ENCODE assay signal across 28 mouse cellular contexts in the genomic region with DNA sequence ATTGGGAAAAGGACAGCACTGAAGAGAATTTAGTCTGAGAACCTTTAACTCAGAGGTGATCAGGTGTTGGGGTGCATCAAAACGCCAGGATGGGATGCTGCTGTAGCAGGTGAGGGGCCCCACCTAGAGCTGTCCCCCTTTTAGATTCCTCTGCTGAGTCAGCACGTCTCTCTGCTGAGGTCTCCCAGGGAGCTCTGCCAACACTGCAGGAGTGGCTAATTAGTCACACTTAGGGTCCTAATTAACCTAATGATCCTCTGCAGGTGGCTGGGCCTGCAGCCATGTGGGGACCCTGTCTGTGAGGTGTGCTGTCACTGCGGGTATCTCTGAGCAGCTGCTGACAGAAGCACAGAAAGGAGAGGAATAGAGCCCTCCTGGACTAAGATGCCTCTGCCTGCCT. TPM values are rescaled to one million over a fixed set of nuclear protein-coding genes. Genes with fewer than 3 reads are reported as not detected.
DNase-seq lines count a peak whose midpoint lies in the region; ATAC-seq and TF ChIP-seq lines count a peak whose summit lies in the region.
"Had no signal": no experiment of that assay in that cellular context is flagged by ENCODE, and none has a peak within 500 bp of the region (broad histone marks: within the 10 kb centered on the region; RNA-seq: fewer than 3 reads in every experiment).

No protein-coding gene starts in this region.

- TF ChIP-seq POLR2A in CH12.LX (IDR thresholded peaks at IDR 0.05; ENCODE audit: low read depth, low read length) = no peak
- TF ChIP-seq POLR2A in MEL (IDR thresholded peaks at IDR 0.05; ENCODE audit: control insufficient read depth in 1 of 2, insufficient read depth in 1 of 2, low read depth in 1 of 2, low read length in 2 of 2, poor library complexity in 1 of 2) = no peak

- H3K36me3 ChIP-seq in forebrain, embryonic 14.5 days (ENCODE audit: control insufficient read depth, insufficient read depth, low read length) = peaks cover 32% of the 10 kb centered on the region
- H3K36me3 ChIP-seq in forebrain, postnatal 0 days (ENCODE audit: insufficient read depth) = peaks cover 45% of the 10 kb centered on the region
- H3K36me3 ChIP-seq in CH12.LX (replicated peaks in 1 of 2; ENCODE audit: control insufficient read depth in 1 of 2, insufficient read depth in 1 of 2, low read length in 1 of 2) = peaks cover 28 to 89% of the 10 kb centered on the region in 2 experiments
- peaks cover 0 to 2% of the 10 kb centered on the region in 2 experiments; a peak in 2 of 4 replicates for H3K36me3 ChIP-seq in MEL (ENCODE audit: control insufficient read depth in 1 of 2, insufficient read depth in 2 of 2, low read length in 2 of 2)
- H3K36me3 ChIP-seq in intestine, embryonic 15.5 days = peaks cover 23% of the 10 kb centered on the region
- H3K36me3 ChIP-seq: heart, embryonic 15.5 days had no signal

- TF ChIP-seq RAD21 in CH12.LX (IDR thresholded peaks at IDR 0.05; ENCODE audit: low read depth, low read length) (no peak), MEL (IDR thresholded peaks at IDR 0.05; ENCODE audit: low read depth, low read length) (no peak)

- WGBS in forebrain, embryonic 14.5 days = 20% methylated on average over 3 of the region's 3 CpGs
- WGBS in forebrain, postnatal 0 days = 18% methylated on average over 3 of the region's 3 CpGs
- WGBS in intestine, embryonic 15.5 days = 55% methylated on average over 3 of the region's 3 CpGs

- in situ Hi-C loops in CH12.LX (cut with MboI; ENCODE audit: low pct_ligation_motif_present, low pct_unique_long_range_greater_than_20kb, low sequenced_read_pairs) = no loop called here

- H3K9ac ChIP-seq in forebrain, embryonic 14.5 days (ENCODE audit: low read length) = no peak overlapping the region
- H3K9ac ChIP-seq in forebrain, postnatal 0 days = no peak overlapping the region
- no peak overlapping the region for H3K9ac ChIP-seq in CH12.LX (ENCODE audit: insufficient read depth, low read depth)
- no peak overlapping the region for H3K9ac ChIP-seq in MEL (ENCODE audit: control insufficient read depth, low read depth, low read length, poor library complexity, severe bottlenecking)
- no peak overlapping the region for H3K9ac ChIP-seq in intestine, embryonic 15.5 days
- H3K9ac ChIP-seq: embryonic facial prominence, embryonic 12.5 days; embryonic facial prominence, embryonic 15.5 days; forebrain, embryonic 13.5 days; heart, embryonic 12.5 days; heart, embryonic 15.5 days had no signal

- H3K9me3 ChIP-seq in forebrain, embryonic 14.5 days (replicated peaks; ENCODE audit: control insufficient read depth, low read length) = no peaks in the 10 kb centered on the region
- H3K9me3 ChIP-seq in forebrain, postnatal 0 days (ENCODE audit: low read length) = no peaks in the 10 kb centered on the region
- H3K9me3 ChIP-seq in CH12.LX (replicated peaks; ENCODE audit: low read length) (no peaks in the 10 kb centered on the region), MEL (replicated peaks; ENCODE audit: insufficient read depth, low read length) (no peaks in the 10 kb centered on the region)
- no peaks in the 10 kb centered on the region for H3K9me3 ChIP-seq in intestine, embryonic 15.5 days
- H3K9me3 ChIP-seq: embryonic facial prominence, embryonic 12.5 days; embryonic facial prominence, embryonic 15.5 days; forebrain, embryonic 13.5 days; heart, embryonic 12.5 days; heart, embryonic 15.5 days had no signal

- no peak overlapping the region for H3K4me2 ChIP-seq in forebrain, embryonic 14.5 days (ENCODE audit: low read length)
- no peak overlapping the region for H3K4me2 ChIP-seq in forebrain, postnatal 0 days (ENCODE audit: low read depth)
- H3K4me2 ChIP-seq in CH12.LX (ENCODE audit: insufficient read depth, low read depth, poor library complexity, severe bottlenecking) = no peak overlapping the region
- H3K4me2 ChIP-seq in intestine, embryonic 15.5 days (replicated peaks) = no peak overlapping the region
- H3K4me2 ChIP-seq: embryonic facial prominence, embryonic 12.5 days; embryonic facial prominence, embryonic 15.5 days; forebrain, embryonic 13.5 days; heart, embryonic 12.5 days; heart, embryonic 15.5 days had no signal

- H3K27me3 ChIP-seq in forebrain, embryonic 14.5 days (replicated peaks; ENCODE audit: control insufficient read depth, insufficient read depth, low read length) = no peaks in the 10 kb centered on the region
- H3K27me3 ChIP-seq in forebrain, postnatal 0 days (ENCODE audit: insufficient read depth, low read length) = no peaks in the 10 kb centered on the region
- H3K27me3 ChIP-seq in CH12.LX (replicated peaks) (no peaks in the 10 kb centered on the region), MEL (ENCODE audit: control insufficient read depth in 1 of 2, insufficient read depth in 2 of 2, low read length in 2 of 2) (no peaks in the 10 kb centered on the region)
- no peaks in the 10 kb centered on the region for H3K27me3 ChIP-seq in intestine, embryonic 15.5 days (replicated peaks)
- H3K27me3 ChIP-seq: embryonic facial prominence, embryonic 12.5 days; embryonic facial prominence, embryonic 15.5 days; forebrain, embryonic 13.5 days; heart, embryonic 12.5 days; heart, embryonic 15.5 days; Patski had no signal

- intact Hi-C loops in left cerebral cortex, postnatal 4 days (cut with DNase I) = no loop called here
- intact Hi-C loops in left cerebral cortex, postnatal 36 days (cut with DNase I) = no loop called here

- no peak for ATAC-seq in forebrain, embryonic 14.5 days
- no peak for ATAC-seq in forebrain, postnatal 0 days
- ATAC-seq in intestine, embryonic 15.5 days = no peak
- ATAC-seq: forebrain, embryonic 13.5 days; hindbrain, postnatal 0 days; inflammation-experienced regulatory T-cells, adult 6 months; intestine, postnatal 0 days; Patski had no signal

- H3K27ac ChIP-seq in forebrain, embryonic 14.5 days (ENCODE audit: low read depth, low read length) = no peak overlapping the region
- H3K27ac ChIP-seq in forebrain, postnatal 0 days (ENCODE audit: low read depth, low read length) = no peak overlapping the region
- H3K27ac ChIP-seq in CH12.LX (ENCODE audit: insufficient read depth, low read depth) = no peak overlapping the region
- no peak overlapping the region for H3K27ac ChIP-seq in MEL (ENCODE audit: control insufficient read depth, low read depth, low read length)
- H3K27ac ChIP-seq in intestine, embryonic 15.5 days = no peak overlapping the region
- H3K27ac ChIP-seq: embryonic facial prominence, embryonic 12.5 days; embryonic facial prominence, embryonic 15.5 days; forebrain, embryonic 13.5 days; heart, embryonic 15.5 days; hindbrain, postnatal 0 days had no signal

- no peak for TF ChIP-seq EP300 in CH12.LX (IDR thresholded peaks at IDR 0.05; ENCODE audit: low read length)
- no peak for TF ChIP-seq EP300 in MEL (IDR thresholded peaks at IDR 0.05; ENCODE audit: low read depth in 1 of 2, low read length in 2 of 2)

- TF ChIP-seq CTCF in forebrain, postnatal 0 days (IDR thresholded peaks at IDR 0.05; ENCODE audit: low read depth) = no peak
- TF ChIP-seq CTCF in CH12.LX (conservative IDR thresholded peaks at IDR 0.05 in 1 of 2, IDR thresholded peaks at IDR 0.05 in 1 of 2; ENCODE audit: low read depth in 2 of 2, low read length in 2 of 2) (no peak), MEL (IDR thresholded peaks at IDR 0.05 in 2 of 3, conservative IDR thresholded peaks at IDR 0.05 in 1 of 3; ENCODE audit: control insufficient read depth in 1 of 3, insufficient read depth in 1 of 3, low read depth in 2 of 3, low read length in 3 of 3, poor library complexity in 1 of 3, severe bottlenecking in 1 of 3) (no peak)

- DNase-seq in forebrain, embryonic 14.5 days (ENCODE audit: low spot score) = peak; percentile 55
- DNase-seq in forebrain, postnatal 0 days = no peak
- peak; percentile 37 for DNase-seq in left cerebral cortex, postnatal 4 days
- DNase-seq in left cerebral cortex, postnatal 36 days (ENCODE audit: low spot score in 2 of 2) = no peak
- DNase-seq in CH12.LX (ENCODE audit: extremely low read depth) (no peak), MEL (ENCODE audit: low read depth, low spot score) (no peak)
- DNase-seq: adrenal gland, postnatal 10 days; adrenal gland, postnatal 36 days; B cell, adult 2 months; cerebellum, adult 11 months; cerebellum, adult 2 months; cerebellum, adult 9-11 months; cerebellum, postnatal 25 days; gastrocnemius, postnatal 25 days; heart, adult 18-20 months; heart, postnatal 10 days; heart, postnatal 36 days had no signal

- dilution Hi-C loops in CH12.LX (cut with MboI; ENCODE audit: extremely low pct_ligation_motif_present, extremely low pct_unique_long_range_greater_than_20kb, low sequenced_read_pairs) = no loop called here

- H3K79me2 ChIP-seq in CH12.LX (replicated peaks; ENCODE audit: control insufficient read depth, extremely low read depth, insufficient read depth, poor library complexity, severe bottlenecking) = no peaks in the 10 kb centered on the region
- H3K79me2 ChIP-seq in MEL (ENCODE audit: control insufficient read depth, insufficient read depth, low read length, poor library complexity) = no peaks in the 10 kb centered on the region

- H3K4me3 ChIP-seq in forebrain, embryonic 14.5 days (ENCODE audit: low read depth, low read length) = no peak overlapping the region
- no peak overlapping the region for H3K4me3 ChIP-seq in forebrain, postnatal 0 days (ENCODE audit: low read depth, low read length)
- H3K4me3 ChIP-seq in CH12.LX (replicated peaks in 1 of 3; ENCODE audit: low read depth in 2 of 3, low read length in 2 of 3, poor library complexity in 1 of 3) (no peak overlapping the region), MEL (ENCODE audit: control insufficient read depth in 1 of 2, insufficient read depth in 1 of 2, low read depth in 2 of 2, low read length in 2 of 2) (no peak overlapping the region)
- no peak overlapping the region for H3K4me3 ChIP-seq in intestine, embryonic 15.5 days (replicated peaks)
- H3K4me3 ChIP-seq: embryonic facial prominence, embryonic 12.5 days; embryonic facial prominence, embryonic 15.5 days; forebrain, embryonic 13.5 days; heart, embryonic 12.5 days; heart, embryonic 15.5 days had no signal

- no peaks in the 10 kb centered on the region for H3K4me1 ChIP-seq in forebrain, embryonic 14.5 days (ENCODE audit: control insufficient read depth, insufficient read depth, low read length)
- no peaks in the 10 kb centered on the region for H3K4me1 ChIP-seq in forebrain, postnatal 0 days (ENCODE audit: insufficient read depth)
- no peaks in the 10 kb centered on the region for H3K4me1 ChIP-seq in CH12.LX (ENCODE audit: control insufficient read depth in 1 of 2, insufficient read depth in 2 of 2)
- no peaks in the 10 kb centered on the region for H3K4me1 ChIP-seq in MEL (ENCODE audit: control insufficient read depth in 1 of 2, insufficient read depth in 2 of 2, low read length in 2 of 2)
- H3K4me1 ChIP-seq in intestine, embryonic 15.5 days (replicated peaks) = no peaks in the 10 kb centered on the region
- H3K4me1 ChIP-seq: embryonic facial prominence, embryonic 12.5 days; heart, embryonic 12.5 days; heart, embryonic 15.5 days had no signal

RNA-seq across cellular contexts. Expression of gene Aacs, which starts 26.6 kb away (rescaled TPM):
- polyA plus RNA-seq in forebrain, embryonic 14.5 days (2014; fragmentation: Nextera tagmentation; extraction: Ambion mirVana) = 51.8 and 71.1 TPM in 2 replicates
- total RNA-seq in forebrain, postnatal 0 days (2014; rRNA removed) = 90.9 and 116 TPM in 2 replicates
- polyA plus RNA-seq in forebrain, postnatal 0 days (2015; fragmentation: Nextera tagmentation; extraction: Ambion mirVana) = 83.8 and 97.9 TPM in 2 replicates
- 100 to 1,000 TPM; 112 to 116 TPM for total RNA-seq in left cerebral cortex, postnatal 4 days (2021)
- total RNA-seq in left cerebral cortex, postnatal 36 days (2021) = 10 to 100 TPM; 41.0 to 51.2 TPM
- 21.3 and 24.9 TPM in 2 replicates for total RNA-seq in CH12.LX (2012; rRNA removed)
- 34.5 and 48.8 TPM in 2 replicates for total RNA-seq in CH12.LX (2014; rRNA removed)
- polyA plus RNA-seq in CH12.LX (2012; ENCODE audit: insufficient read length, low read depth) = 39.8 and 58.3 TPM in 2 replicates
- total RNA-seq in MEL (2012; rRNA removed) = 32.8 and 34.9 TPM in 2 replicates
- polyA plus RNA-seq in MEL (2012; ENCODE audit: insufficient read depth in 1 of 2, insufficient read length in 2 of 2, low read depth in 1 of 2, low replicate concordance in 2 of 2, missing spikeins in 1 of 2) = 10 to 100 TPM in 1 of 2 experiments, not detected in 1; 79.5 TPM
- 73.0 and 77.0 TPM in 2 replicates for polyA plus RNA-seq in intestine, embryonic 15.5 days (2015; fragmentation: Nextera tagmentation; extraction: Ambion mirVana)

RNA-seq across cellular contexts. Expression of gene Tmem132b, which starts 29.4 kb away (rescaled TPM):
- 3.1 and 4.4 TPM in 2 replicates for polyA plus RNA-seq in forebrain, embryonic 14.5 days (2014; fragmentation: Nextera tagmentation; extraction: Ambion mirVana)
- total RNA-seq in forebrain, postnatal 0 days (2014; rRNA removed) = 32.2 and 48.9 TPM in 2 replicates
- 5.1 and 7.8 TPM in 2 replicates for polyA plus RNA-seq in forebrain, postnatal 0 days (2015; fragmentation: Nextera tagmentation; extraction: Ambion mirVana)
- total RNA-seq in left cerebral cortex, postnatal 4 days (2021) = 10 to 100 TPM; 62.9 to 66.4 TPM
- total RNA-seq in left cerebral cortex, postnatal 36 days (2021) = 100 to 1,000 TPM; 140 to 144 TPM
- total RNA-seq in CH12.LX (2012; rRNA removed) (not detected in 2 replicates), CH12.LX (2014; rRNA removed) (not detected in 2 replicates), MEL (2012; rRNA removed) (not detected in 2 replicates)
- polyA plus RNA-seq in CH12.LX (2012; ENCODE audit: insufficient read length, low read depth) (not detected in 2 replicates), MEL (2012; ENCODE audit: insufficient read depth in 1 of 2, insufficient read length in 2 of 2, low read depth in 1 of 2, low replicate concordance in 2 of 2, missing spikeins in 1 of 2) (not detected)
- 0.25 and 0.28 TPM in 2 replicates for polyA plus RNA-seq in intestine, embryonic 15.5 days (2015; fragmentation: Nextera tagmentation; extraction: Ambion mirVana)
- total RNA-seq: common myeloid progenitor, adult 5-6 weeks; heart, adult 18-20 months; heart, postnatal 36 days had no signal
- polyA plus RNA-seq: heart, embryonic 12.5 days; heart, embryonic 15.5 days; inflammation-experienced regulatory T-cells, adult 6 months; Patski had no signal

Comparison
In these comparisons a context has a peak if more than half of its experiments do, and no peak if none do; other contexts are left out.
1. DNase-seq: peak in forebrain, embryonic 14.5 days (single experiment) and left cerebral cortex, postnatal 4 days (single experiment); none in forebrain, postnatal 0 days (single experiment), left cerebral cortex, postnatal 36 days (0 of 2), CH12.LX (single experiment) and MEL (single experiment).
2. RNA of gene Tmem132b, which starts 29.4 kb away (total RNA-seq): 140 to 144 TPM in left cerebral cortex, postnatal 36 days, 62.9 to 66.4 TPM in left cerebral cortex, postnatal 4 days and 32.2 to 48.9 TPM in forebrain, postnatal 0 days; not detected in MEL and not detected in CH12.LX; every median in the first group is over 10 times any median in the second.